Mouse (Mus musculus) induced T-regulatory cell, adult 2 months (primary cell): ENCODE measurements around the gene Gm960.

Experiments
- DNase-seq: peaks from one replicate; pipeline ENCODE4 v3.0.0-alpha.2; 2012; ENCODE audit warnings: low read depth

Gm960 gene

GRCm38 (mm10) chr19:4623419-4623818, 75.0 kb downstream of the Gm960 start:
- DNase-seq: no peak

- no peak for DNase-seq
Observed at GRCm38 (mm10) chr19:4622780-4623179, 75.7 kb downstream of the Gm960 start.

- DNase-seq: no peak
Observed at GRCm38 (mm10) chr19:4620721-4621120, 77.7 kb downstream of the Gm960 start.

- no peak for DNase-seq
Observed at GRCm38 (mm10) chr19:4619461-4619860, 79.0 kb downstream of the Gm960 start.

GRCm38 (mm10) chr19:4618183-4618582, 80.3 kb downstream of the Gm960 start:
- DNase-seq: no peak

- no peak for DNase-seq
Observed at GRCm38 (mm10) chr19:4616546-4616945, 81.9 kb downstream of the Gm960 start.

GRCm38 (mm10) chr19:4615151-4616093, 83.0 kb downstream of the Gm960 start, which contains the start of gene Lrfn4:
Gene Lrfn4, minus strand, starts transcription at chr19:4615667.
- peak; percentile 73 for DNase-seq

- DNase-seq: no peak
Observed at GRCm38 (mm10) chr19:4614305-4615150, 83.9 kb downstream of the Gm960 start.

- no peak for DNase-seq
Observed at GRCm38 (mm10) chr19:4613464-4614304, 84.8 kb downstream of the Gm960 start.

GRCm38 (mm10) chr19:4612181-4612961, 86.1 kb downstream of the Gm960 start:
- no peak for DNase-seq

- no peak for DNase-seq
Observed at GRCm38 (mm10) chr19:4610109-4610508, 88.4 kb downstream of the Gm960 start.

- DNase-seq: no peak
Observed at GRCm38 (mm10) chr19:4608511-4608910, 90.0 kb downstream of the Gm960 start.

- DNase-seq: no peak
Observed at GRCm38 (mm10) chr19:4607406-4607805, 91.1 kb downstream of the Gm960 start.

- no peak for DNase-seq
Observed at GRCm38 (mm10) chr19:4605654-4606053, 92.8 kb downstream of the Gm960 start.

- peak; percentile 49 for DNase-seq
Observed at GRCm38 (mm10) chr19:4603801-4604723, 94.4 kb downstream of the Gm960 start.

GRCm38 (mm10) chr19:4602459-4602858, 96.0 kb downstream of the Gm960 start:
- DNase-seq: no peak

GRCm38 (mm10) chr19:4596071-4596470, 102.4 kb downstream of the Gm960 start:
- DNase-seq: no peak

GRCm38 (mm10) chr19:4593792-4594522, 104.5 kb downstream of the Gm960 start:
- DNase-seq: no peak

GRCm38 (mm10) chr19:4590025-4590424, 108.4 kb downstream of the Gm960 start:
- DNase-seq: no peak
